Mouse (Mus musculus) intestine, embryonic 16.5 days (tissue): Measurements from ENCODE around the gene Rgs18. TPM values are rescaled to one million over a fixed set of nuclear protein-coding genes. Genes with fewer than 3 reads are reported as not detected.

Experiments used
- ATAC-seq: fragments of 200-750 bp; cut with Nextera tagmentation; 2 replicates; pipeline ENCODE4 v1.8.0; 2017; ENCODE audit warnings: moderate TSS enrichment, moderate library complexity
- H3K27ac ChIP-seq: fragments of 300-500 bp; sonication (generic); 2 replicates; pipeline ENCODE4 v1.5.1; 2014; ENCODE audit warnings: mild to moderate bottlenecking, low read length
- H3K27me3 ChIP-seq: fragments of 300-500 bp; sonication (generic); replicated peaks from 2 replicates; pipeline ENCODE4 v1.6.1; 2014; ENCODE audit warnings: low read length, control low read depth, mixed read lengths; ENCODE audit not compliant: control insufficient read depth, insufficient read depth
- H3K36me3 ChIP-seq: fragments of 300-500 bp; sonication (generic); 2 replicates; pipeline ENCODE4 v1.6.1; 2014; ENCODE audit warnings: low read length, control low read depth; ENCODE audit not compliant: control insufficient read depth, insufficient read depth
- H3K4me1 ChIP-seq: fragments of 300-500 bp; sonication (generic); 2 replicates; pipeline ENCODE4 v1.6.1; 2014; ENCODE audit warnings: low read length, control low read depth, mixed read lengths; ENCODE audit not compliant: control insufficient read depth, insufficient read depth
- H3K4me2 ChIP-seq: fragments of 300-500 bp; sonication (generic); 2 replicates; pipeline ENCODE4 v1.6.1; 2014; ENCODE audit warnings: low read depth, low read length, control low read depth
- H3K4me3 ChIP-seq: fragments of 300-500 bp; sonication (generic); 2 replicates; pipeline ENCODE4 v1.5.1; 2014; ENCODE audit warnings: mild to moderate bottlenecking, low read length
- H3K9ac ChIP-seq: fragments of 300-500 bp; sonication (generic); 2 replicates; pipeline ENCODE4 v1.6.1; 2014; ENCODE audit warnings: low read depth, low read length
- H3K9me3 ChIP-seq: fragments of 300-500 bp; sonication (generic); 2 replicates; pipeline ENCODE4 v1.6.1; 2016; ENCODE audit warnings: low read length, control low read depth; ENCODE audit not compliant: control insufficient read depth
- WGBS: fragments of 180-500 bp; shearing (Covaris S2); extraction: QIAGEN DNeasy Blood & Tissue Kit; methylation state at CpG from one replicate; pipeline ENCODE4 v1.1.7; 2014; 5-methylcytosine and 5-hydroxymethylcytosine counted together
- polyA plus RNA-seq: library from polyadenylated mRNA; unstranded; fragments of >200 nt; fragmentation: Nextera tagmentation; extraction: Ambion mirVana; gene quantifications from 2 replicates; pipeline ENCODE4 v1.2.1, GENCODE M21; 2015

Rgs18 gene
- polyA plus RNA-seq, result 0.82 and 0.83 TPM in 2 replicates

- ATAC-seq, result no peak
- WGBS, result 80% methylated on average over 5 of the region's 5 CpGs
- no peak within 1 kb of the TSS for H3K27ac ChIP-seq
- H3K4me3 ChIP-seq, result no peak within 1 kb of the TSS
- H3K9ac ChIP-seq, result no peak within 1 kb of the TSS
- H3K4me1 ChIP-seq, result no peaks in the 10 kb centered on the region
- H3K4me2 ChIP-seq, result no peak within 1 kb of the TSS
- no peaks in the 10 kb centered on the region for H3K9me3 ChIP-seq
- H3K27me3 ChIP-seq, result no peaks in the 10 kb centered on the region
- no peaks in the 10 kb centered on the region for H3K36me3 ChIP-seq
Measured at GRCm38 (mm10) chr1:144775331-144775730, at the start of gene Rgs18. Gene Rgs18, minus strand, starts transcription at chr1:144775435.

DNA sequence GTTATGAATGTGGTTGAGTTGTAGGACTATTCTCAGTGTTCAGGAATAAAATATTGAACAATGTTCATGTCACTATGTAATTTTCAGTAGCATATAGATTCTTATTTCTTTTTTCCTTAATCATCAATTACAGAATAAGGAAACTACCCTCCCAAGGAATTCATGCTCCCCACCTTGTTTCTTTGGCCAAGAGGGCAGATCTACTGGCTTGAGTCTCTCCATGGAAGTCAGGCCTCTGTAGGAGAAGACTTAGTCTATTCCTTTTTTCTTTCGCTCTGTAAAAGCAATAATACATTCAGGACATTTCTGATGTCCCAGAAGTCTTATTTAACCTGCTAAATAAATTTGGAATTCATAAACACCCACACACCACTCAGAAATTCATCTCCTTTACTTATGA is 841 bp downstream of the Rgs18 start:
- H3K4me2 ChIP-seq, result no peak overlapping the region
- ATAC-seq, result no peak
- no peaks in the 10 kb centered on the region for H3K4me1 ChIP-seq
- WGBS, result 63% methylated on average over 1 of the region's 1 CpGs
- no peaks in the 10 kb centered on the region for H3K27me3 ChIP-seq
- no peaks in the 10 kb centered on the region for H3K9me3 ChIP-seq
- H3K4me3 ChIP-seq, result no peak overlapping the region
- no peak overlapping the region for H3K27ac ChIP-seq
- H3K36me3 ChIP-seq, result no peaks in the 10 kb centered on the region
- no peak overlapping the region for H3K9ac ChIP-seq

DNA sequence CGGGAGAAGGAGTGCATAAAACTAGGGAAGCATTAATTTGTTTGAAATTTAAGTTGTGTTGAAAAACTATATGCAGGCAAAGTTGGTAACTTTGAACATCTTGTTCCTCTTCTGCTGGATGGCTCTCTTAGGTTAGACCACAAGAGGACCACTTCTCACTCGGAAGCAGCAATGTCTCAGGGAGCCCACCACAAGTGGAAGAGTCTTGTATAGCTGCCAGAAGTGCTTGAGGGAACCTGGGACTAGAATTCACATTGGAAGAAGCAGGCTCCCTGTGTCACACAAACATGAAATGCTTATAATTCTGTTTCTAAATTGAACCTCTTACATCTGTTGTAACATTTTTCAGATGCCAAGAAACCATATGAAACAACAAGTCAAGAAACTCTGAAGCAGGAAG is 9.0 kb downstream of the Rgs18 start:
- Histone ChIP-seq H3K27me3 (no peaks in the 10 kb centered on the region), H3K4me2 (no peak overlapping the region), H3K36me3 (no peaks in the 10 kb centered on the region), H3K9ac (no peak overlapping the region), H3K4me3 (no peak overlapping the region), H3K27ac (no peak overlapping the region), H3K4me1 (no peaks in the 10 kb centered on the region), H3K9me3 (no peaks in the 10 kb centered on the region)
- ATAC-seq, result no peak
- WGBS, result 53% methylated on average over 2 of the region's 2 CpGs

DNA sequence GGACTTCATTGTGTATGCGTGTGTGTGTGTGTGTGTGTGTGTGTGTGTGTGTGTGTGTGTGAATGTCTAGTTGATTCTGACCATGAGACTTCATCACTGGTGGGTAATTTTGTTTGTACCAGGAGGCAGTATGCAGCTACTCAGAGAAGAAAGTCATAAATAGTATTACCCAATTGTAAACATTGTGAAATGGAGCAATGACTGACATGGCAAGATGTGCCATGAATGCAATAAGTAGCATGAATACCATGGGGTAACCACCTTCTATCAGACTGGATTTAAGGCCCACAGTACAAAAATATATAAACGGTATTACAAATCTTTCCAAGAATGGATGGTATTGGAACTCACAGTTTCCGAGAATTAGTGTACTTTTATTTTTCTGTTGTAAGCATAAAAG is 14.4 kb downstream of the Rgs18 start:
- ATAC-seq, result no peak
- H3K9me3 ChIP-seq, result no peaks in the 10 kb centered on the region
- WGBS, result 89% methylated on average over 3 of the region's 3 CpGs

GRCm38 (mm10) chr1:144750763-144751162 is 24.5 kb downstream of the Rgs18 start:
- H3K4me2 ChIP-seq, result no peak overlapping the region
- ATAC-seq, result no peak
- H3K36me3 ChIP-seq, result no peaks in the 10 kb centered on the region
- no peaks in the 10 kb centered on the region for H3K9me3 ChIP-seq
- WGBS, result 58% methylated on average over 3 of the region's 3 CpGs
- H3K27me3 ChIP-seq, result no peaks in the 10 kb centered on the region
- no peak overlapping the region for H3K4me3 ChIP-seq
- no peaks in the 10 kb centered on the region for H3K4me1 ChIP-seq
- no peak overlapping the region for H3K9ac ChIP-seq
- H3K27ac ChIP-seq, result no peak overlapping the region

More for the DNA sequence above, 14.4 kb downstream of the Rgs18 start:
- H3K4me1 ChIP-seq, result no peaks in the 10 kb centered on the region
- no peaks in the 10 kb centered on the region for H3K36me3 ChIP-seq
- H3K27me3 ChIP-seq, result no peaks in the 10 kb centered on the region
- H3K27ac ChIP-seq, result no peak overlapping the region
- no peak overlapping the region for H3K4me3 ChIP-seq
- H3K4me2 ChIP-seq, result no peak overlapping the region
- no peak overlapping the region for H3K9ac ChIP-seq

- Histone ChIP-seq H3K36me3 (no peaks in the 10 kb centered on the region), H3K27ac (no peak overlapping the region), H3K4me3 (no peak overlapping the region), H3K9me3 (no peaks in the 10 kb centered on the region), H3K4me1 (no peaks in the 10 kb centered on the region), H3K27me3 (no peaks in the 10 kb centered on the region), H3K4me2 (no peak overlapping the region), H3K9ac (no peak overlapping the region)
- 97% methylated on average over 1 of the region's 1 CpGs for WGBS
- ATAC-seq, result no peak
Measured at GRCm38 (mm10) chr1:144746182-144746581, 29.1 kb downstream of the Rgs18 start.

DNA sequence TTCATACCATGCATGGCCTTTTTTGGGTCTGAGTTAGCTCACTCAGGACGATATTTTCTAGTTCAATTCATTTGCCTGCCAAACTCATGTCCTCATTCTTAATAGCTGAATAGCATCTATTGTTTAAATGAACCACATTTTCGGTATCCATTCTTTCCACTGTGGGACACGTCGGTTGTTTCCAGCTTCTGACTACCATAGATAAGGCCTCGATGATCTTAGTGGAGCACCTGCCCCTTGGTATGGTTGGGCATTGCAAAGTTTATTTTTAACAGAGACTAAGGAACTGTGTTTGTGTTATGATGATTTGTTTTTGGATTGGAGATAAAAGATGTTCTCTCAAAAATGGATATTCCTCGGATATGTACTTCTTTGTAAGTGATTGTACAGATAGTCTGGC is 37.5 kb downstream of the Rgs18 start:
- H3K9ac ChIP-seq, result no peak overlapping the region
- ATAC-seq, result no peak
- WGBS, result 80% methylated on average over 6 of the region's 6 CpGs

GRCm38 (mm10) chr1:144720736-144721135 is 54.5 kb downstream of the Rgs18 start:
- H3K27me3 ChIP-seq, result no peaks in the 10 kb centered on the region
- ATAC-seq, result no peak
- H3K27ac ChIP-seq, result no peak overlapping the region
- no peak overlapping the region for H3K4me3 ChIP-seq
- no peak overlapping the region for H3K4me2 ChIP-seq
- H3K4me1 ChIP-seq, result no peaks in the 10 kb centered on the region
- H3K9ac ChIP-seq, result no peak overlapping the region
- no peaks in the 10 kb centered on the region for H3K36me3 ChIP-seq
- no peaks in the 10 kb centered on the region for H3K9me3 ChIP-seq
- WGBS, result 82% methylated on average over 4 of the region's 4 CpGs

More for the DNA sequence above, 37.5 kb downstream of the Rgs18 start:
- Histone ChIP-seq H3K4me1 (no peaks in the 10 kb centered on the region), H3K4me2 (no peak overlapping the region), H3K9me3 (no peaks in the 10 kb centered on the region), H3K27ac (no peak overlapping the region), H3K4me3 (no peak overlapping the region), H3K27me3 (no peaks in the 10 kb centered on the region), H3K36me3 (no peaks in the 10 kb centered on the region)

DNA sequence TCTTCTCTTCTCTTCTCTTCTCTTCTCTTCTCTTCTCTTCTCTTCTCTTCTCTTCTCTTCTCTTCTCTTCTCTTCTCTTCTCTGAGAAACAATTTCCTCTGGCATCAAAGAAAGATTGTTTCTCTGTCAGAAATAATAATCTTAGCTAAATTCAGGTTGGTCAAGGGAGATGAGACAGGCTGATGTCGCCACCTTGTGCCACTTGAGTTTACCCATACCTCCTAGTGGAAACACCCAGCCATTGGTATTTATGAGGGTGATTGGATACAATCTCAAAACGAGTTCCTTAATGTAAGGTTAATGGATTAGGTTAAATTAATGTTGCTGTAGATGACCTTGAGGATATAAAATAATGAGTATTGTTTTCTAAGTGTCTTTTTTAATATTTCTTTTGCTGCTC is 70.9 kb downstream of the Rgs18 start:
- H3K9me3 ChIP-seq, result no peaks in the 10 kb centered on the region
- 48% methylated on average over 2 of the region's 2 CpGs for WGBS

More for the DNA sequence above, 70.9 kb downstream of the Rgs18 start:
- Histone ChIP-seq H3K4me2 (no peak overlapping the region), H3K27me3 (no peaks in the 10 kb centered on the region), H3K9ac (no peak overlapping the region), H3K27ac (no peak overlapping the region), H3K36me3 (no peaks in the 10 kb centered on the region), H3K4me3 (no peak overlapping the region), H3K4me1 (no peaks in the 10 kb centered on the region)
- no peak for ATAC-seq
